Mouse (Mus musculus) liver, embryonic 14.5 days (tissue): ENCODE results near the gene Nfia.

Experiments
- CTCF ChIP-seq: IDR thresholded peaks from 2 replicates; pipeline ENCODE4 v1.5.1; 2016; ENCODE audit warnings: antibody characterized with exemption, low read depth, control low read depth
- EP300 ChIP-seq: IDR thresholded peaks from 2 replicates; pipeline ENCODE4 v1.6.1; 2016; ENCODE audit warnings: antibody characterized with exemption, low read depth

DNA sequence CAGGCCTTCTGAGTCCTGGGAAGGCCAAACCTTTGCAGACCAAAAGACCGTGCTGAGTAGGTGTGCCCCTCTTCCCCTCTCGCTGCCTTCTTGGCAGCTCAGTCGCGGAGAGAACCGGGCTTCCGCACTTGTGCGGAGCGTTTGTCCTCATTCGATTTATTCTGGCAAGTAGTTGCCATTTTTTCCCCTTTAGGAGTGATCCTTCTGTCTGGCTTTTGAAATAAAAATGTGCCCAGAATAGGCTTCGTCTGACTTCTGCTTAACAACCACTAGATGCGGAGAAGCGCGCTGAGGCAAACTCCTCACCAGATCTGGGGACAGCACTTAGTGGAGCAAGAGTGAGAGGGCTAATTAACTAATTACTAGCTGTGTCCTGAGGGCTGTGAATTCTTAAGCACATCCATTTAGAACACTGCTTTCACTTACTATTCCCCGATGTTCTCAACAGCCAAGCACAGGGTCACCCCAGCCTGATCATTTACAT, 14.5 kb upstream of the Nfia start:
- no peak for TF ChIP-seq CTCF
- TF ChIP-seq EP300: no peak
